Mouse (Mus musculus) CD8-positive naive resting alpha-beta T cell, adult 2 months (primary cell): ENCODE measurements around the gene App.

Source experiments
- DNase-seq, 2 experiments: peaks; one replicate each; pipeline ENCODE4 v3.0.0; 2022; ENCODE audit warnings: low read depth in 2 of 2, low spot score in 2 of 2

App gene

GRCm38 (mm10) chr16:85151681-85152080 lies 21.9 kb downstream of the App start:
- DNase-seq, result no peak

- no peak for DNase-seq
These were observed 22.7 kb downstream of the App start for GRCm38 (mm10) chr16:85150902-85151301.

GRCm38 (mm10) chr16:85149509-85149871 lies 24.1 kb downstream of the App start:
- DNase-seq, result no peak

- no peak for DNase-seq
These were observed 24.7 kb downstream of the App start for GRCm38 (mm10) chr16:85148615-85149508.

- no peak for DNase-seq
These were observed 26.1 kb downstream of the App start for GRCm38 (mm10) chr16:85147440-85147839.

GRCm38 (mm10) chr16:85145771-85146178 lies 27.8 kb downstream of the App start:
- DNase-seq, result no peak

GRCm38 (mm10) chr16:85145369-85145768 lies 28.2 kb downstream of the App start:
- DNase-seq, result no peak

GRCm38 (mm10) chr16:85144401-85144800 lies 29.2 kb downstream of the App start:
- no peak for DNase-seq

- DNase-seq, result no peak
These were observed 29.7 kb downstream of the App start for GRCm38 (mm10) chr16:85143863-85144262.

GRCm38 (mm10) chr16:85143188-85143587 lies 30.4 kb downstream of the App start:
- DNase-seq, result no peak

- no peak for DNase-seq
These were observed 32.2 kb downstream of the App start for GRCm38 (mm10) chr16:85141404-85141803.

- no peak for DNase-seq
These were observed 34.4 kb downstream of the App start for GRCm38 (mm10) chr16:85139178-85139604.

GRCm38 (mm10) chr16:85137348-85137747 lies 36.2 kb downstream of the App start:
- no peak for DNase-seq

GRCm38 (mm10) chr16:85136046-85136445 lies 37.5 kb downstream of the App start:
- DNase-seq, result no peak

GRCm38 (mm10) chr16:85133468-85133881 lies 40.1 kb downstream of the App start:
- DNase-seq, result no peak

- DNase-seq, result no peak
These were observed 40.5 kb downstream of the App start for GRCm38 (mm10) chr16:85133057-85133456.

- DNase-seq, result no peak
These were observed 41.4 kb downstream of the App start for GRCm38 (mm10) chr16:85132182-85132581.

- no peak for DNase-seq
These were observed 42.6 kb downstream of the App start for GRCm38 (mm10) chr16:85130861-85131556.

GRCm38 (mm10) chr16:85128693-85129657 lies 44.6 kb downstream of the App start:
- no peak for DNase-seq

- DNase-seq, result no peak
These were observed 45.3 kb downstream of the App start for GRCm38 (mm10) chr16:85128347-85128664.

- no peak for DNase-seq
These were observed 45.8 kb downstream of the App start for GRCm38 (mm10) chr16:85127661-85128346.
